Mouse (Mus musculus): ENCODE results near the gene Scnm1. TPM values are rescaled to one million over a fixed set of nuclear protein-coding genes. Genes with fewer than 3 reads are reported as not detected.
A peak's percentile ranks its signal among the peaks of the same experiment; 100 is the strongest.

Gene Scnm1
- polyA plus RNA-seq, 2 experiments, result 24.8 to 33.1 TPM

DNA sequence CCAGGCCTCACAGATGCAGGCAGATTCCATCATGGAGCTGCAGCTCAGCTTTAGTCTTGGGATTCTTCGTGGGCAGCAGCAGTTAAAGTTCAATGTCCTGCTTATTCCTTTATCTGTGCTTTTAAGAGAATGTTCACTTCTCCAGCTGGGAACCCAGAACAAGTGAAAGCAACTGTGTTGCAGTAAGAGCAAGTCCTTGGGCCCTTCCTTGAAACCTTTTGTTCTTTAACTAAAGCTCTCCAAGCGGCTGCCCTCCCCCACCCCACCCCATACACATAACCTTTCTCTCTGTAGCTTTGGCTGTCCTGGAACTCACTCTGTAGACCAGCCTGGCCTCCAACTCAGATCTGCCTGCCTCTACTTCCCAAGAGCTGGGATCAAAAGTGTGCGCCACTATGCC lies 42.7 kb upstream of the Scnm1 start:
- Histone ChIP-seq H3K27ac (no peak overlapping the region), H3K36me3 (replicated peaks; ENCODE audit: control insufficient read depth, insufficient read depth, low read depth) (no peaks in the 10 kb centered on the region), H3K27me3 (ENCODE audit: control insufficient read depth, insufficient read depth, low read length) (peaks cover 36% of the 10 kb centered on the region), H3K9ac (replicated peaks) (no peak overlapping the region), H3K4me3 (ENCODE audit: insufficient read depth in 1 of 2, low read depth in 2 of 2, low read length in 2 of 2) (no peak overlapping the region), H3K4me2 (ENCODE audit: low read depth) (no peak overlapping the region), H3K4me1 (replicated peaks; ENCODE audit: control insufficient read depth in 2 of 2, insufficient read depth in 2 of 2, low read length in 1 of 2) (no peaks in the 10 kb centered on the region), H3K9me3 (ENCODE audit: control insufficient read depth, low read length) (no peaks in the 10 kb centered on the region)
- DNase-seq (ENCODE audit: low read depth in 3 of 3, low spot score in 3 of 3), result no peak
- TF ChIP-seq EP300 (IDR thresholded peaks at IDR 0.05; ENCODE audit: low read depth), result no peak
- no peak for TF ChIP-seq CTCF (IDR thresholded peaks at IDR 0.05; ENCODE audit: low read depth)
- no peak for ATAC-seq (ENCODE audit: insufficient read depth)
- 51% methylated on average over 3 of the region's 3 CpGs for WGBS (ENCODE audit: insufficient replicate concordance)

DNA sequence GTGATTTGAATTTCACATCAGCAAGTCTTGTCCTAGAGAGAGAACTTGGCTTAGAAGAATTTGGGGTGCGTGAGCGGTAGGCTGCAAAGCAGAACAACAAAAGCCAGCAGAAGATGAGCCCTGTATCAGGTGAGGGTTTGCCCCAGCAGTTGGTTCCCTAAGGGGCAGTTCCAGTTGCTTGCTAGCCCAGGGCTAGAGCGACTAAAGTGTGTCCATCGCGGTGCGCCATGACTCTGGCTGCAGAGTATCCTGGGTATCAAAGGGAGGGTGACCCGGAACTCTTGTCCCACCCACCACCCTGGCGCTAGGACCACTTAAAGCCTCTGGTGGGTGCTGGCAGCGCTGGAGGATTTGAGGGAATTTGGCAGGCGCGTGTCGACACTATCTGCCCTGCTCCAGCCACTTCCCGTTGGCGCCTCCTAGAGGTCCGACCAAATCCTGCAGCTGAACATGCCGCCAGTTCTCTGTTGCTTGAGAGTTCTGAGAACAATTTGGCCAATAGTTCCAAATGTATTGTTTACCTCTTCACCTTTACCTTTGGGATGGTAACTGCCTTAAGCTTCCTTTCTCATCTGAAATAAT lies 40.3 kb upstream of the Scnm1 start:
- TF ChIP-seq CTCF (IDR thresholded peaks at IDR 0.05; ENCODE audit: low read depth) (peak; percentile 95), EP300 (IDR thresholded peaks at IDR 0.05; ENCODE audit: low read depth) (no peak)
- no peak overlapping the region for H3K27ac ChIP-seq
- peaks cover 52% of the 10 kb centered on the region for H3K27me3 ChIP-seq (ENCODE audit: control insufficient read depth, insufficient read depth, low read length)
- H3K9me3 ChIP-seq (ENCODE audit: control insufficient read depth, low read length), result no peaks in the 10 kb centered on the region
- H3K9ac ChIP-seq (replicated peaks), result no peak overlapping the region
- 2% methylated on average over 16 of the region's 16 CpGs for WGBS (ENCODE audit: insufficient replicate concordance)
- ATAC-seq (ENCODE audit: insufficient read depth) (0 out of 2 replicates have a peak, but pooled peaks have one; percentile 39), DNase-seq (ENCODE audit: low read depth in 3 of 3, low spot score in 3 of 3) (peak; percentile 47 to 61 (median 52))
- peak overlapping the region; percentile 52 for H3K4me2 ChIP-seq (ENCODE audit: low read depth)
- H3K36me3 ChIP-seq (replicated peaks; ENCODE audit: control insufficient read depth, insufficient read depth, low read depth), result no peaks in the 10 kb centered on the region
- H3K4me1 ChIP-seq (replicated peaks; ENCODE audit: control insufficient read depth in 2 of 2, insufficient read depth in 2 of 2, low read length in 1 of 2), result no peaks in the 10 kb centered on the region
- peak overlapping the region in 1 of 2 experiments; percentile 40; a peak in 2 of 4 replicates for H3K4me3 ChIP-seq (ENCODE audit: insufficient read depth in 1 of 2, low read depth in 2 of 2, low read length in 2 of 2)

- ATAC-seq (ENCODE audit: insufficient read depth) (no peak), DNase-seq (ENCODE audit: low read depth in 3 of 3, low spot score in 3 of 3) (no peak)
- H3K27me3 ChIP-seq (ENCODE audit: control insufficient read depth, insufficient read depth, low read length), result peaks cover 52% of the 10 kb centered on the region
- H3K4me2 ChIP-seq (ENCODE audit: low read depth), result peak overlapping the region; percentile 52
- no peak overlapping the region for H3K9ac ChIP-seq (replicated peaks)
- no peaks in the 10 kb centered on the region for H3K36me3 ChIP-seq (replicated peaks; ENCODE audit: control insufficient read depth, insufficient read depth, low read depth)
- TF ChIP-seq EP300 (IDR thresholded peaks at IDR 0.05; ENCODE audit: low read depth) (no peak), CTCF (IDR thresholded peaks at IDR 0.05; ENCODE audit: low read depth) (no peak)
- 4% methylated on average over 58 of the region's 58 CpGs for WGBS (ENCODE audit: insufficient replicate concordance)
- no peak overlapping the region for H3K27ac ChIP-seq
- H3K4me3 ChIP-seq (ENCODE audit: insufficient read depth in 1 of 2, low read depth in 2 of 2, low read length in 2 of 2), result peak overlapping the region in 1 of 2 experiments; percentile 40; a peak in 2 of 4 replicates
- no peaks in the 10 kb centered on the region for H3K9me3 ChIP-seq (ENCODE audit: control insufficient read depth, low read length)
- H3K4me1 ChIP-seq (replicated peaks; ENCODE audit: control insufficient read depth in 2 of 2, insufficient read depth in 2 of 2, low read length in 1 of 2), result no peaks in the 10 kb centered on the region
Observed at GRCm38 (mm10) chr3:95173256-95173949, 39.6 kb upstream of the Scnm1 start.

GRCm38 (mm10) chr3:95172526-95173255 lies 38.9 kb upstream of the Scnm1 start:
- peaks cover 52% of the 10 kb centered on the region for H3K27me3 ChIP-seq (ENCODE audit: control insufficient read depth, insufficient read depth, low read length)
- no peak for ATAC-seq (ENCODE audit: insufficient read depth)
- no peak for DNase-seq (ENCODE audit: low read depth in 3 of 3, low spot score in 3 of 3)
- H3K27ac ChIP-seq, result no peak overlapping the region
- no peak overlapping the region for H3K9ac ChIP-seq (replicated peaks)
- H3K4me1 ChIP-seq (replicated peaks; ENCODE audit: control insufficient read depth in 2 of 2, insufficient read depth in 2 of 2, low read length in 1 of 2), result no peaks in the 10 kb centered on the region
- H3K4me3 ChIP-seq (ENCODE audit: insufficient read depth in 1 of 2, low read depth in 2 of 2, low read length in 2 of 2), result no peak overlapping the region
- TF ChIP-seq EP300 (IDR thresholded peaks at IDR 0.05; ENCODE audit: low read depth) (no peak), CTCF (IDR thresholded peaks at IDR 0.05; ENCODE audit: low read depth) (no peak)
- H3K4me2 ChIP-seq (ENCODE audit: low read depth), result no peak overlapping the region
- H3K9me3 ChIP-seq (ENCODE audit: control insufficient read depth, low read length), result no peaks in the 10 kb centered on the region
- 13% methylated on average over 79 of the region's 84 CpGs for WGBS (ENCODE audit: insufficient replicate concordance)
- H3K36me3 ChIP-seq (replicated peaks; ENCODE audit: control insufficient read depth, insufficient read depth, low read depth), result no peaks in the 10 kb centered on the region

- TF ChIP-seq CTCF (IDR thresholded peaks at IDR 0.05; ENCODE audit: low read depth), result no peak
- Histone ChIP-seq H3K27me3 (ENCODE audit: control insufficient read depth, insufficient read depth, low read length) (peaks cover 52% of the 10 kb centered on the region), H3K4me3 (ENCODE audit: insufficient read depth in 1 of 2, low read depth in 2 of 2, low read length in 2 of 2) (no peak overlapping the region), H3K27ac (no peak overlapping the region), H3K9me3 (ENCODE audit: control insufficient read depth, low read length) (no peaks in the 10 kb centered on the region), H3K36me3 (replicated peaks; ENCODE audit: control insufficient read depth, insufficient read depth, low read depth) (no peaks in the 10 kb centered on the region), H3K4me1 (replicated peaks; ENCODE audit: control insufficient read depth in 2 of 2, insufficient read depth in 2 of 2, low read length in 1 of 2) (no peaks in the 10 kb centered on the region), H3K9ac (replicated peaks) (no peak overlapping the region), H3K4me2 (ENCODE audit: low read depth) (no peak overlapping the region)
- no peak for DNase-seq (ENCODE audit: low read depth in 3 of 3, low spot score in 3 of 3)
- ATAC-seq (ENCODE audit: insufficient read depth), result no peak
- 79% methylated on average over 6 of the region's 6 CpGs for WGBS (ENCODE audit: insufficient replicate concordance)
Observed at GRCm38 (mm10) chr3:95171105-95171504, 37.3 kb upstream of the Scnm1 start.
